Mouse (Mus musculus) monocyte, adult 2 months (primary cell): Measurements from ENCODE around the gene Sf3b3.
"Not testable (repeated sequence)": the region's sequence is repeated elsewhere in the genome, so short reads cannot be mapped to it uniquely, and the experiment has no call there.

Experiments used
- DNase-seq, 2 experiments: peaks; one replicate each; pipeline ENCODE4 v3.0.0; 2022; ENCODE audit warnings: low spot score in 2 of 2, low read depth in 1 of 2

The Sf3b3 gene

DNA sequence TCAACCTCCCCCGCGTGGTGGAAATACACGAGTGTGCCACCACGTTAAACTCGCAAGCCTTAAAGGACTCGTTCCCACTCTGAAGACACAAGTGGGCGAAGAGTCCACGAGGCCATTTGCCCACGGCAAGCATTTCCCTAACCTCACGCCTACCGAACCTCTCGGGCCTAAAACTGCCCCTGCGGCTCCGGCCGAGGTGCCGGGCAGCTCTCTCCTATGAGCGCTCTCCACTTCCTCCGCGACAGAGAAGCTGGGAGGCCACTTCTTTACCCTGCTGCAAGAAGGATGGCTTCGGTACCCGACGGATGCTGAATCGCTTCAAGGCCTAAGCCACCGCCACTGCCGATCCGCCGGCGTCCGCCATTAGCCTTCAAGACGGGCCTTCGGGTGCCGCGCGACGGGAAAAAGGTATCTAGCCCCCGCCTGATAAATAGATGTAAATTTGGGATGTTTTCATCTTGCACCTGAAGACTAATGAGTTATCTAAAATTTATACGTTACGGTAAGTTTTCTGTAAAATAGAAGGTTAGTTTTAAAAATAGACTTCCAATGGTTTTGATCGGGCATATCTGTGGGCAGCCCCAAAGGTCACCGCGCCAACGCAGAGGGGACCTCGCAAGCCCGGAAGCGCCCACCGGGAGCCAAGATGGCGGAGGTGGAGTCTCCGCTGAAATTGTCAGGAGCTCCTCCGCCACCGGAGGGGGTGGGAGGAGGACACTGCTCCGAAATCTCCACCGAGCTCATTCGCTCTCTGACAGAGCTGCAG is at the start of gene Sf3b3, which contains the start of gene Cog4:
Sf3b3 (minus strand) TSS at position 383 of the 766 bp plus-strand sequence.
Cog4 (plus strand) TSS at position 196 of the 766 bp plus-strand sequence.
- DNase-seq: peak; percentile 62 to 76

- no peak for DNase-seq
These were observed 49.2 kb upstream of the Sf3b3 start for GRCm38 (mm10) chr8:110895812-110896211.

DNA sequence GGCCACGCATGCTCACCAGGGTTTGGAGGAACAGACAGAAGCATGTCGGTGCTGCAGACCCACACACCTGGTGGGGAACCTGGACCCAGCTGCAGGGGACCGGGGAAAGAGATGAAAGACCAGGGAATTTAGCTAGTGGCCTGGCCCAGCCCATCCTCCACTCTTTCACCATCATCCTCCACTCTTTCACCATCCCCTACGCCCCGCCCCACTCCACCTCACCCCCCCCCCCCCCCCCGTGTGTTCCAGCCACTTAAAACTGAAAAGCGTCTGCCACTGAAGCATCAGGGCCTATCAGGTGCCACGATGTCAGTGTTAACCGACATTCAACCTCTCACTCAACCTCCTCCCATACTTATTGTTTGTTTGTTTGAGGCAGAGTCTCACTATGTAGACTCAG is 48.7 kb upstream of the Sf3b3 start:
- no peak for DNase-seq

DNA sequence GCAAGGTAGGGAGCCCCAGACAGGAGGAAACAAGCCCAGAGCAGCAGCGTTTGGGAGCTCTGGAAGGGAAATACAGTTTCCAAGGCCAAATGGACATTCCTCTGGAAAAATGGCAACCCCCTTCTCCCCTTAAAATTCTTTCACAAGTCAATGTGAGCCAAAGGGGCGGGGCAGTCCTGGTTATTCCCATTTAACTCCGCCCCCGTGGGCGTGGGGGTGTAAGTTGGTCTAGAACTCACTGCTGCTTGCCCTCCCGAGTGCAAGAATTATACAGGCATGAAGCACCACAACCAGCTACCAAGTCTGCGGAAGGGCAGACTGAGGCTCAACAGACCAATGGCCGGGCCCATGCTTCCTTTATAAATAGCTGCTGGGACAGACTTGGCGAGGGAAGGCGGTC is 48.3 kb upstream of the Sf3b3 start:
- DNase-seq: no peak

DNA sequence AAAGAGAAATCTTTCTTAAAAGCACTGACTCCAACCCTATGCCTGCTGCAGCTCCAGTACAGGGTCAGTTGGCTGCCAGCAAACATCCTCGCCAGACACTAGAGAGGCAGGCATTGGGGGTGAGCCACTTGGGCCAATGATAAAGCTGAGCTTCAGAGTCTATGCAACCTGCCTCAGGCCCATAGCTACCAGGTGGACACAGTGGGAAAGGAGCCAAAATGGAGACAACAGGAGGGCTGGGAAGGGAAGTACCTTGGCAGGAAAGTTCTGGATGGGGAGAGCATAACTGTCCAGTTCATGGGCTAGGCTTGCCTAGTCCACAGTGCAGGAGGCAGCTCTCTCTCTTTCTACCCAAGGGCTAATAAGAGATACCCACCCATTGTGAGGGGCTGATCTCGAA is 46.3 kb upstream of the Sf3b3 start:
- no peak for DNase-seq

DNA sequence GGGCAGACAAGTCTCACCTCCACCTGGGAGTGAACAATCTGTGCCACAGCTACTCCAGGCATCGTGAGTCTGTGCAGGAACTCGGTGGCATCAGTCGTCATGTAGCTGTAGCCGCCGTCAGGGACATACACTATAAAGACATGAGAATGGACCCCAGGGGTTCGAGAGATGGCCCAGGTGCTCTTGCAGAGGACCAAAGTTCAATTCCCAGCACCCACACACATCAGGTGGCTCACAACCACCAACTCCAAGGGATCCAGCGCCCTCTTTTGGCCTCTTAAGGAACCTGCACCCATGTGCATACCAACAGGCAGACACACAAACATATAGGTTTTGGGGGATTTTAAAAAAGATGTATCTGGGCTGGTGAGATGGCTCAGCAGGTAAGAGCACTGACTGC is 45.5 kb upstream of the Sf3b3 start:
- DNase-seq: no peak

- DNase-seq: no peak
These were observed 43.4 kb upstream of the Sf3b3 start for GRCm38 (mm10) chr8:110889904-110890470.

DNA sequence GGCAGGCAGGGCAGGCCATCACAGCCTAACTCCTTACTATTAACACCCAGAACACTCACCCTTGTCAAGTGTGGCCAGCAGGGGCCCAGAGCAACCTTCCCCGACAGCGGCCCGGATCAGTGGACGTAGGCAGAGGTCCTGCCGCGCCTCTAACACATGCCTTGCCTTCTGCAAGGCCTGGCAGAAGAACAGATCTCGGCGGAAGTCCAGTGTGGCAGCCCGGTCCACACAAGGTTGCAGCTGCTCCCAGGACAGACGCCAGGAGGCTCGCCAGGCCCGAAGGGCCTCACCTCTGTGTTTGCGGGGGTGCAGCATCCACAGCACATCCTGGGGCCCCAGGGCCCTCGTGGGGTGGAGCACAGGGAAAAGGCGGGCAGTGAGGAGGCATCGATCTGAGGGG is 42.3 kb upstream of the Sf3b3 start:
- DNase-seq: no peak

- DNase-seq: no peak
These were observed 41.9 kb upstream of the Sf3b3 start for GRCm38 (mm10) chr8:110888441-110888840.

GRCm38 (mm10) chr8:110887551-110887950 is 41.0 kb upstream of the Sf3b3 start:
- DNase-seq: no peak

- DNase-seq: no peak
These were observed 40.0 kb upstream of the Sf3b3 start for GRCm38 (mm10) chr8:110886634-110887033.

- DNase-seq: no peak
These were observed 37.2 kb upstream of the Sf3b3 start for GRCm38 (mm10) chr8:110883824-110884223.

- no peak for DNase-seq
These were observed 35.2 kb upstream of the Sf3b3 start for GRCm38 (mm10) chr8:110881741-110882310.

GRCm38 (mm10) chr8:110877862-110878261 is 31.3 kb upstream of the Sf3b3 start:
- DNase-seq: no peak

DNA sequence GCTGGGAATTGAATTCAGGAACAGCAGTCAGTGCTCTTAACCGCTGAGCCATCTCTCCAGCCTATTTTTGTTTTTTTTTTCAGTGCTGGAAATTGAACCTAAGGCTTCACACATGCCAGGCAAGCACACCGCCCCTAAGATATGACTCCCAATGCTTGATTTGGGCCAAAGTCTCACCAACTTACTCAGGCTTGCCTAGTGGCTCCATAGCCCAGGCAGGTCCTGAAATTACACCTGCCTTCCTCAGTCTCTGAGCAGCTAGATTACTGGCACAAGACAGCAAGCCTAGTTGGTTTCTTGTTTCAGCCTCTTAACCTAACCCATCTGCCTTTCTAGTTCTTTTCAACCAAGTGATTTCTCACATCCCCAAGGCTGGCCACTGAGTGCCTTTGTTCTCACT is 23.9 kb upstream of the Sf3b3 start:
- no peak for DNase-seq

DNA sequence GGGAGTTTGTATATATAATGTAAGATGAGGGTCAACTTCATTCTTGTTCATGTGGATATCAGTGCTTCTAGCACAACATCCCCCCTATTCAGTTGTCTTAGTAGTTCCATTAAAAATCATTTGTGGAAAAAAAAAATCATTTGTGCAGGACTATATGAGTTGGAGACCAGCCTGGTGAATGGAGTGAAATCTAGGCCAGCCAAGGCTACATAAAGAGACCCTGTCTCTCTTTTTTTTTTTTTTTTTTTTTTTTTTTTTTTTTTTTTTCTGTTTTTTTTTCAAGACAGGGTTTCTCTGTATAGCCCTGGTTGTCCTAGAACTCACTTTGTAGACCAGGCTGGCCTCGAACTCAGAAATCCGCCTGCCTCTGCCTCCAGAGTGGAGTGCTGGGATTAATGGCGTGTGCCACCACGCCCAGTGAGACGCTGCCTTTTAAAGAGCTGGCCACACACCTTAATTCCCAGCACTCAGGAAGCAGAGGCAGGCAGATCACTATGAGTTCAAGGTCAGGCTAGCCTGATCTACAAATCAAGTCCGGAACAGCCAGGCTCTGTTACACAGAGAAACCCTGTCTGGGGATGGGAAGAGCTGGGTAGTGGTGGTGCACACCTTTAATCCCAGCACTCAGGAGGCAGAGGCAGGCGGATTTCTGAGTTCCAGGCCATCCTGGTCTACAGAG is 14.9 kb upstream of the Sf3b3 start:
- DNase-seq: not testable (repeated sequence)

DNA sequence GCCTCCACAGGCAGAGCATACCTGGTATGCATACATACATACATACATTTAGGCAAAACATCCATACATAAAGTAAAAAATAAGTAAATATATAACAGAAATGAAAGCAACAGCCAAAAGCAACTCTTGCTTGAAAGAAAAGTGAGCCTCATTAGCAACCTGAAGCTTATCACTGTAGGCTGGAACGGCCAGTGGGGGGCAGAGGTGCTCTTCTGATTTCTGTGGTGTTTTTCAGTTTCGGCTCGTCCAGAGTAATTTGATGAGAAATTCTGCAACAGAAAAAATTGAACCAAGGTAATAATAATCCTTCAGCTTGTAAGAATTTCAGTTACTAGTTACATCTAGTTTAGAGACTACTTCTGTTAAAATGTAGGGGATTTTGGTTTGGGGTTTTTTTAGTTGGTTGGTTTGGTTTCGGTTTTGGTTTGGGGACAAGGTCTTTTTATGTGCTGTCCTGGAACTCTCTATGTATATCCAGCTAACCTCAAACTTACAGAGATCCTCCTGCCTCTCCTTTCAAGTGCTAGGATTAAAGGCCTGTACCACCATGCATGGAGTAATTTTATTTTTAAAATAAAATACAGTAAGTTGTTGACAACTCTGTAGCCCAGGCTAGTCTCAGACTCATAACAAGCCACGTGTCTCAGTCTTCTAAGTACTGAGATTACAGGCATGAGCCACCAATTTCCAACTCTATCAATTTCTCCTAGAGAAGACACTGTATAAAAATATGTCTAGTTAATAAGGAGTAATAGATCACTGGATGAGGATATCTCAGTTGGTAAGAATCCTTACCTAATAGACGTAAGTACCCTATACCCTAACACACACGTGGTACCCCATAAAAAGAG is 13.3 kb upstream of the Sf3b3 start:
- no peak for DNase-seq

DNA sequence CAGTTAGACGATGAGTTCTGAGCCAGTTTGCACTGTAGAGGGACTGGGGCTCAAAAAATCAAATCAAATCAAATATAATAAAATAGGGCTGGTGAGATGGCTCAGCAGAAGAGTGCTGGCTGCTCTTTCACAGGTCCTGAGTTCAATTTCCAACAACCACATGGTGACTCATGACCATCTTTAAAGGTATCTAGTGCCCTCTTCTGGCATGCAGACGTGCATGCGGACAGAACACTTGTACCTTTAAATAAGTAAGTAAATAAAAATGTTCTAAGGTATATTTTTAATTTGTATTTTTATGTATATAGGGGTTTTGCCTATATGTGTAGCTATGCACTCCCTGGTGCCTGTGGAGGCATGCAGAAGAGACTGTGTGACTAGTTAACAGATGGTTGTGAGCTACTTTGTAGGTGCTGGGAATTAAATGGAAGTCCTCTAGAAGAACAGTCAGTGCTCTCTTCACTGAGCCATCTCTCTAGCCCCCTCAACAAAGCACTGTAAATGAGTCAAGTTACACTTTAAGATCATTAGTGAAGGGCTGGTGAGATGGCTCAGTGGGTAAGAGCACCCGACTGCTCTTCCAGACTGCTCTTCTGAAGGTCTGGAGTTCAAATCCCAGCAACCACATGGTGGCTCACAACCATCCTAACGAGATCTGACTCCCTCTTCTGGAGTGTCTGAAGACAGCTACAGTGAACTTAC is 10.3 kb upstream of the Sf3b3 start:
- no peak for DNase-seq

GRCm38 (mm10) chr8:110856073-110856472 is 9.5 kb upstream of the Sf3b3 start:
- DNase-seq: not testable (repeated sequence)

- no peak for DNase-seq
These were observed 4.6 kb upstream of the Sf3b3 start for GRCm38 (mm10) chr8:110851186-110851585.
